Mouse (Mus musculus): ENCODE data around the gene Gm6034.
"Not testable (repeated sequence)": the region's sequence is repeated elsewhere in the genome, so short reads cannot be mapped to it uniquely, and the experiment has no call there.

Gene Gm6034

DNA sequence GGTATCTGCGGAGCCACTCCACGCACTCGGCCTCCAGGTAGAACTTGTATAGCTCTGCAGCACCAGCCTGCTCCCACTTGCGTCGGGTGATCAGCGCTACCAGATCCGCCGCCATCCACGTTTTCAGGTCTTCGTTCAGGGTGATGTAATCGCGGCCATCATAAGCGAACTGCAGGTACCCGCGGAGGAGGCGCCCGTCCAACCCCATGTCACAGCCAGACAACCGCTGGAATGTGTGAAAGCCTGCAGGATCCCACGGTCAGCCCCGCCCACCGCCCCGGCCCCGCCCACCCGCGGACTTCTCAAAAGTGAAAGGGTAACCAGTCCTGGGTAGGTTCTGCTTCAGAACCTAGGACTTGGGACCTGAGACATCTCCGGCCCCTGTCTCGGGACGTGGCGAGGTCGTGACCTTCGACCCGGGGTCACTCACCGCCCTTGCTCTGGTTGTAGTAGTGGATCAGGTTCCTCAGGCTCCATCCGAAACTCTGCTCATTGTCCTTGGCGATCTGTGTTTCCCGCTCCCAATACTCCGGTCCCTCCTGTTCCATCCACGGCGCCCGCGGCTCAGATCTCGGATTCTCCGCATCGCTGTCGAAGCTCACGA lies 40.6 kb downstream of the Gm6034 start:
- no peak for DNase-seq

GRCm38 (mm10) chr17:36083870-36084451 lies 41.2 kb downstream of the Gm6034 start:
- DNase-seq = no peak

DNA sequence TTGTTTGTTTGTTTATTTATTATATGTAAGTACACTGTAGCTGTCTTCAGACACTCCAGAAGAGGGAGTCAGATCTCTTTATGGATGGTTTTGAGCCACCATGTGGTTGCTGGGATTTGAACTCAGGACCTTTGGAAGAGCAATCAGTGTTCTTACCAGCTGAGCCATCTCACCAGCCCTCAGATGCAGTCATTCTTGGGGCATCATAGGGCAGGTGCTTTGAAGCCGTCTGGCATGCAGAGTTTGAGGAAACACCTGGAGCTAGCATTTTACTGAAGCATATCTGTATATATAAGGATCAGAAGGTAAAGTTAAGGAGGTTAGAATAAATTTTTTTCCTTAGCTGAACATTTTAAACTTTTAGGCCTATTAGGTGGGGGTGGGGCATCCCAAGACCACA lies 43.2 kb downstream of the Gm6034 start:
- not testable (repeated sequence) for DNase-seq

- DNase-seq = not testable (repeated sequence)
Measured at GRCm38 (mm10) chr17:36091933-36092332, 49.2 kb downstream of the Gm6034 start.

DNA sequence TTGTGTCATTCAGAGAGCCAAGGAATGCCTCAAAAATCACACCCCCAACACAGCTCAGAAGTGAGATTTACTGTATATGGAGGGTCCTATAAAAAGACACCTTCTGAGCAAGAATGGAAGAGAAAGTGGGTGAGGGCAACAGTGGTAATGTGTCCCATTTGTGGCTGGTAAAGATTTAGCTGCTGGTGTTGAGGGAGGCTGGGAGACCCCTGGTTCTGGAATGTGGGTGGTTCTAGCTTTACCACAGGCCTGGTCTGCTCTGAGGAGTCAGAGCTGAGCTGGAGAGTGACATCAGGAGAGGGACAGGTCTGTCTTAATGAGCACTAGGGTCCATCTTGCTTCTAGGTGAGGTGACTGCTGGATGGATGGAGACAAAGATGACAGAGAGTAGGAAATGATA lies 49.8 kb downstream of the Gm6034 start:
- DNase-seq = not testable (repeated sequence)

- DNase-seq = no peak
Measured at GRCm38 (mm10) chr17:36093936-36094335, 51.2 kb downstream of the Gm6034 start.

GRCm38 (mm10) chr17:36099603-36100002 lies 56.8 kb downstream of the Gm6034 start:
- not testable (repeated sequence) for DNase-seq

- not testable (repeated sequence) for DNase-seq
Measured at GRCm38 (mm10) chr17:36102091-36102490, 59.3 kb downstream of the Gm6034 start.

All from cerebellum, adult 8-10 months (tissue).